Mouse (Mus musculus) megakaryocyte, embryonic 14.5 days (primary cell): Measurements from ENCODE around the gene Aloxe3.

ENCODE experiments used
- FLI1 ChIP-seq: IDR thresholded peaks from 2 replicates; pipeline ENCODE4 v1.6.1; 2012; ENCODE audit warnings: low read length, inconsistent platforms, mixed read lengths
- GATA1 ChIP-seq: IDR thresholded peaks from 3 replicates; pipeline ENCODE4 v1.6.1; 2012; ENCODE audit warnings: mixed read lengths, low read length, inconsistent platforms, borderline replicate concordance

DNA sequence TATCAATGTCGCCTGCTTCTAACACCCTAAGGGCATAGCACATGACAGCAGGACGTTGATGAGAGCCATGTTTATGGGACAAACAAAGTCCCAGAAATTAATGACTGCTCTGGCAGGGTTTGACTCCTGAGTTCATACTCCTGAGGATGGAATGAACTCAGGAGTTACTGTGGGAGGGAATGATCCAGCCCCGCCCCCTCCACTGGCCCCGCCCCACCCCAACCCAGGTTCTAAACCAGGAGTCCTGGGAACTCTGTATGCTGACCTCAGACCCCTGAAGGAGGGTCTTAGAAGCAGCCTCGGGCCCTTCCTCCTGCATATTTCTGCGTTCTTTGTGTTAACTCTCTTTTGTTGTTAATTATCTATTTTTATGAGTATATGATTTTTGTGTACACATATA lies 40.1 kb upstream of the Aloxe3 start:
- TF ChIP-seq GATA1 = no peak
- TF ChIP-seq FLI1 = no peak
